Mouse (Mus musculus): ENCODE measurements around the gene Btg4. TPM values are rescaled to one million over a fixed set of nuclear protein-coding genes. Genes with fewer than 3 reads are reported as not detected.
"Not testable (repeated sequence)": the region's sequence is repeated elsewhere in the genome, so short reads cannot be mapped to it uniquely, and the experiment has no call there.

Btg4 gene
- polyA plus RNA-seq, 1 experiment: not detected

DNA sequence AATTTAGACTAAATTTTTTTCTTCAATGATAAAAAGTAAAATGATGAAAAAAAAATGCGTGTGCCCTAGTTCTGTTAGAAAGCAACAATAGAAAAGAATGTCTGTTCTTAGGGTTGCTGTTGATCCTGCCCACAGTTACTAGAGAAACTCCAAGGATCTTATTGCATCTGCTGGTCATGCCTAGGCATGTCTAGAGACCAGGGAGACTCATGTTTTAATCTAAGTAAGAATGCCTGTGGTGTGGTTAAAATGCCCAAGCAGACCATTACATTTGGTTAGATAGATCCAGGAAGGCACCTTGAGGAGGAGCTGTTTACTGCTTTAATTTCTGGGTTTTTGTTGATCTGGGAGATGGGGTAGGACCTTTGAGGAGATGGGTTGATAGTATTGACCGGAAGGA lies 45.0 kb downstream of the Btg4 start:
- no peaks in the 10 kb centered on the region for H3K4me1 ChIP-seq (ENCODE audit: control insufficient read depth)
- peaks cover 2% of the 10 kb centered on the region; the same call in 1 of the 2 replicates for H3K9me3 ChIP-seq (ENCODE audit: control insufficient read depth, low read length)
- no peak overlapping the region for H3K4me3 ChIP-seq (replicated peaks)
- H3K27me3 ChIP-seq (ENCODE audit: control insufficient read depth): peaks cover 63% of the 10 kb centered on the region
- TF ChIP-seq TAL1 (IDR thresholded peaks at IDR 0.05; ENCODE audit: low read length) (no peak), GATA1 (IDR thresholded peaks at IDR 0.05; ENCODE audit: low read length) (no peak)
- H3K36me3 ChIP-seq (ENCODE audit: control insufficient read depth): no peaks in the 10 kb centered on the region

GRCm38 (mm10) chr9:51114767-51115166 lies 54.1 kb downstream of the Btg4 start:
- Histone ChIP-seq H3K4me3 (replicated peaks) (no peak overlapping the region), H3K36me3 (ENCODE audit: control insufficient read depth) (no peaks in the 10 kb centered on the region), H3K4me1 (ENCODE audit: control insufficient read depth) (no peaks in the 10 kb centered on the region), H3K27me3 (ENCODE audit: control insufficient read depth) (peaks cover 2% of the 10 kb centered on the region; the same call in 1 of the 2 replicates), H3K9me3 (ENCODE audit: control insufficient read depth, low read length) (no peaks in the 10 kb centered on the region)
- no peak for TF ChIP-seq GATA1 (IDR thresholded peaks at IDR 0.05; ENCODE audit: low read length)
- TF ChIP-seq TAL1 (IDR thresholded peaks at IDR 0.05; ENCODE audit: low read length): no peak

- no peaks in the 10 kb centered on the region for H3K36me3 ChIP-seq (ENCODE audit: control insufficient read depth)
- TF ChIP-seq TAL1 (IDR thresholded peaks at IDR 0.05; ENCODE audit: low read length) (no peak), GATA1 (IDR thresholded peaks at IDR 0.05; ENCODE audit: low read length) (no peak)
- H3K9me3 ChIP-seq (ENCODE audit: control insufficient read depth, low read length): no peaks in the 10 kb centered on the region
- H3K27me3 ChIP-seq (ENCODE audit: control insufficient read depth): no peaks in the 10 kb centered on the region
- peaks cover 12% of the 10 kb centered on the region for H3K4me1 ChIP-seq (ENCODE audit: control insufficient read depth)
- H3K4me3 ChIP-seq (replicated peaks): no peak overlapping the region
These were observed 76.3 kb downstream of the Btg4 start for GRCm38 (mm10) chr9:51136985-51137384.

- Histone ChIP-seq H3K27me3 (ENCODE audit: control insufficient read depth) (no peaks in the 10 kb centered on the region), H3K36me3 (ENCODE audit: control insufficient read depth) (no peaks in the 10 kb centered on the region), H3K4me3 (replicated peaks) (no peak overlapping the region), H3K9me3 (ENCODE audit: control insufficient read depth, low read length) (no peaks in the 10 kb centered on the region), H3K4me1 (ENCODE audit: control insufficient read depth) (peaks cover 12% of the 10 kb centered on the region)
- no peak for TF ChIP-seq TAL1 (IDR thresholded peaks at IDR 0.05; ENCODE audit: low read length)
- TF ChIP-seq GATA1 (IDR thresholded peaks at IDR 0.05; ENCODE audit: low read length): no peak
These were observed 76.7 kb downstream of the Btg4 start for GRCm38 (mm10) chr9:51137432-51137831.

DNA sequence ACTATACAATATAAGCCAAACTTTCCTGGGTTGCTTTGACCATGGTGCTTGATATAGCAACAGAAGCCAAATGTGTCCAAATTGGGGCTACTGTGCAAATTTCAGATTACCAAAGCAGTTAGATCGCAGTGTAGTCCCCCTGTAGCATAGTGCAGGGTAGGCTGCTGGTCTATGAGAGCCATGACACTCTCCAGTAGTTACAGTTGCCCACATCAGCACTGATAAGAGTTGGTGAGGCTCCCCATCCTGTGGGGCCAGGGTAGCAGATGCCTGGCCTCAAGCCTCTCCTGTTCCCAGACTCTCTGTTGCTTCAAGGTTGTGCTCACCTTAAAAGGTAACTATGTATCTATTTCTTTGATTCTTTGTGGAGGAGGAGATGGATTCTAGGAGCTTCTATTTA lies 77.1 kb downstream of the Btg4 start:
- H3K4me1 ChIP-seq (ENCODE audit: control insufficient read depth): peaks cover 12% of the 10 kb centered on the region
- H3K4me3 ChIP-seq (replicated peaks): no peak overlapping the region
- no peaks in the 10 kb centered on the region for H3K27me3 ChIP-seq (ENCODE audit: control insufficient read depth)
- TF ChIP-seq TAL1 (IDR thresholded peaks at IDR 0.05; ENCODE audit: low read length): no peak
- TF ChIP-seq GATA1 (IDR thresholded peaks at IDR 0.05; ENCODE audit: low read length): no peak
- H3K36me3 ChIP-seq (ENCODE audit: control insufficient read depth): no peaks in the 10 kb centered on the region
- no peaks in the 10 kb centered on the region for H3K9me3 ChIP-seq (ENCODE audit: control insufficient read depth, low read length)

GRCm38 (mm10) chr9:51138301-51138700 lies 77.6 kb downstream of the Btg4 start:
- no peak overlapping the region for H3K4me3 ChIP-seq (replicated peaks)
- no peaks in the 10 kb centered on the region for H3K36me3 ChIP-seq (ENCODE audit: control insufficient read depth)
- no peaks in the 10 kb centered on the region for H3K27me3 ChIP-seq (ENCODE audit: control insufficient read depth)
- no peak for TF ChIP-seq TAL1 (IDR thresholded peaks at IDR 0.05; ENCODE audit: low read length)
- peaks cover 12% of the 10 kb centered on the region for H3K4me1 ChIP-seq (ENCODE audit: control insufficient read depth)
- no peaks in the 10 kb centered on the region for H3K9me3 ChIP-seq (ENCODE audit: control insufficient read depth, low read length)

- H3K36me3 ChIP-seq (ENCODE audit: control insufficient read depth); H3K27me3 ChIP-seq (ENCODE audit: control insufficient read depth); H3K4me3 ChIP-seq (replicated peaks); H3K9me3 ChIP-seq (ENCODE audit: control insufficient read depth, low read length): not testable (repeated sequence)
- peaks cover 12% of the 10 kb centered on the region for H3K4me1 ChIP-seq (ENCODE audit: control insufficient read depth)
These were observed 78.7 kb downstream of the Btg4 start for GRCm38 (mm10) chr9:51139401-51139800.

DNA sequence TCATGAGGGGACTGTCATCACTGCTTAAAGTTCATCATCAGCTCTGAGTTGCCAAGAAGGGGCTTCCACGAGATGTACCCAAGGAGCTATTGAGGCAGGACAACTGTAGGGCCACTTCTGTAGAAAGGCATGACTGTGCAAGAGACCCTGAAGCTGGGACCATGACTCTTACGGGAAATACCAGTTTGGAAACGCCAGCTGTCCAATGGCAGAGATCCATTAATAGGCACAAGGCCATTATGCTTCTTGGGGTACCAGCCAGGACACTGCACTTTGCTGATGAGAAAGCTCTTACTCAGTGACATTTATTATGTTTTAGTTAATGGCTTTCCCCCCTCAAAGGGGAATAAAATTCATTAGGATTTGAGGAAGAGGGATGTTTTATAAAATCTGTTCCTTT lies 80.0 kb downstream of the Btg4 start:
- H3K4me1 ChIP-seq (ENCODE audit: control insufficient read depth): peaks cover 12% of the 10 kb centered on the region
- no peaks in the 10 kb centered on the region for H3K9me3 ChIP-seq (ENCODE audit: control insufficient read depth, low read length)
- no peak for TF ChIP-seq TAL1 (IDR thresholded peaks at IDR 0.05; ENCODE audit: low read length)
- TF ChIP-seq GATA1 (IDR thresholded peaks at IDR 0.05; ENCODE audit: low read length): no peak
- H3K36me3 ChIP-seq (ENCODE audit: control insufficient read depth): no peaks in the 10 kb centered on the region
- H3K4me3 ChIP-seq (replicated peaks): no peak overlapping the region
- H3K27me3 ChIP-seq (ENCODE audit: control insufficient read depth): no peaks in the 10 kb centered on the region

- Histone ChIP-seq H3K36me3 (ENCODE audit: control insufficient read depth) (no peaks in the 10 kb centered on the region), H3K27me3 (ENCODE audit: control insufficient read depth) (no peaks in the 10 kb centered on the region), H3K4me3 (replicated peaks) (no peak overlapping the region), H3K4me1 (ENCODE audit: control insufficient read depth) (no peaks in the 10 kb centered on the region), H3K9me3 (ENCODE audit: control insufficient read depth, low read length) (no peaks in the 10 kb centered on the region)
- TF ChIP-seq GATA1 (IDR thresholded peaks at IDR 0.05; ENCODE audit: low read length) (no peak), TAL1 (IDR thresholded peaks at IDR 0.05; ENCODE audit: low read length) (no peak)
These were observed 82.7 kb downstream of the Btg4 start for GRCm38 (mm10) chr9:51143437-51143836.

DNA sequence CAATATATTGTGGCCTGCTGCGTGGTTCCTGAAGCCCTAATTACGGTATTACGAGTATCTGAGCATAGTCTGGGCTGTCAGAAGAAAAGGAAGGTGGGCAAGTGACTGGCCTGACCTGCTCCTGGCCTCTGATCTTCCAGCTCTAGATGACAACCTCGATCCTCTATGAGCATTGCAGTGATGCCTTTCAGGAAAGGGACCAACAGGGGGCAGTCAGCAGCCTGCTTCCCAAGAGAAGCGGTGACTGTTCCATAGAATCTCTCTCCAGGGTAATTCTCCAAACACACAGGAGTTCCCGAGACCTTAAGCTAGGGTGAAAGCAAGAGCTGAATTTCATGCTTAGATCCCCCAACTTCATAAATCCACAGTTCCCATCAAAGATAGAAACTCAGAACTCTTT lies 83.5 kb downstream of the Btg4 start:
- no peaks in the 10 kb centered on the region for H3K36me3 ChIP-seq (ENCODE audit: control insufficient read depth)
- no peaks in the 10 kb centered on the region for H3K27me3 ChIP-seq (ENCODE audit: control insufficient read depth)
- H3K4me1 ChIP-seq (ENCODE audit: control insufficient read depth): no peaks in the 10 kb centered on the region
- no peaks in the 10 kb centered on the region for H3K9me3 ChIP-seq (ENCODE audit: control insufficient read depth, low read length)
- no peak overlapping the region for H3K4me3 ChIP-seq (replicated peaks)
- no peak for TF ChIP-seq GATA1 (IDR thresholded peaks at IDR 0.05; ENCODE audit: low read length)
- TF ChIP-seq TAL1 (IDR thresholded peaks at IDR 0.05; ENCODE audit: low read length): no peak

Measured in erythroblast, embryonic 14.5 days (primary cell).